ENCODE assay signal across 17 mouse cellular contexts in genomic region chr7:80959003-80959402, GRCm38 (mm10). TPM values are rescaled to one million over a fixed set of nuclear protein-coding genes. Genes with fewer than 3 reads are reported as not detected.
"Had no signal": no experiment of that assay in that cellular context is flagged by ENCODE, and none has a peak within 500 bp of the region (broad histone marks: within the 10 kb centered on the region; RNA-seq: fewer than 3 reads in every experiment).

No protein-coding gene starts in this region.

- DNase-seq: kidney, adult 2 months; kidney, postnatal 25 days; layer of hippocampus, adult 9-11 months; lung, embryonic 14.5 days; midbrain, embryonic 14.5 days; thymus, adult 2 months; thymus, postnatal 14 days; thymus, postnatal 4 days had no signal

- H3K4me3 ChIP-seq: layer of hippocampus, adult 2 months; limb, embryonic 10.5 days; limb, embryonic 13.5 days; megakaryocyte, embryonic 14.5 days had no signal

- H3K9me3 ChIP-seq: limb, embryonic 10.5 days; limb, embryonic 13.5 days had no signal

- H3K27me3 ChIP-seq: limb, embryonic 13.5 days; megakaryocyte, embryonic 14.5 days had no signal

- H3K27ac ChIP-seq: kidney, postnatal 0 days; layer of hippocampus, adult 2 months; limb, embryonic 10.5 days; limb, embryonic 13.5 days; macrophage had no signal

- H3K4me1 ChIP-seq: limb, embryonic 10.5 days; limb, embryonic 13.5 days had no signal

- H3K9ac ChIP-seq: limb, embryonic 13.5 days; lung, embryonic 14.5 days had no signal

- H3K4me2 ChIP-seq: limb, embryonic 13.5 days; lung, embryonic 14.5 days; midbrain, embryonic 11.5 days had no signal

- H3K36me3 ChIP-seq: limb, embryonic 10.5 days; limb, embryonic 13.5 days had no signal

- ATAC-seq: intestine, embryonic 16.5 days; lung, postnatal 0 days had no signal

RNA-seq across cellular contexts. Expression of gene Nmb, which starts 54.1 kb away (rescaled TPM):
- polyA plus RNA-seq: macrophage had no signal
